Mouse (Mus musculus): ENCODE results near the gene Ccer2.

Ccer2 gene

DNA sequence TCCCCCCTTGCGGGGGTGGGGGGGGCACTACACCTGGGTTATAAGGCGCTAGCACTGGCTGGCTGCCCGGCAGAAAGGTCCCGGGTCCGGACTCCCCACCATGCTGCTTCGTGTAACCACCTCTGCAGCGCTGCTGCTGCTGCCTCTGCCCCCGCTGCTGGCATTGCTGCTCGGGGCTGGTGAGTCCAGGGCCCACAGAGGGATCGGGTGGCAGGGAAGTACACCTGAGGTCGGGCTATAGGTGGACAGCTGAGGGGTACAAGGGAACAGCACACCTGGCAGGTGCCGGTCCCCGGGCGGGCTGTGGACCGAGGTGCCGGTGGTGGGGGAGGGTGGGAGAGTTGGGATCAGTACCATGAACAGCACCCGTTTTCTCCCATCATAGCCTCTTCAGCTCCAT lies at the start of gene Ccer2:
Gene Ccer2 (plus strand): TSS at position 96 of the 400 bp plus-strand sequence.
- DNase-seq (ENCODE audit: low read depth, low spot score): no peak

DNA sequence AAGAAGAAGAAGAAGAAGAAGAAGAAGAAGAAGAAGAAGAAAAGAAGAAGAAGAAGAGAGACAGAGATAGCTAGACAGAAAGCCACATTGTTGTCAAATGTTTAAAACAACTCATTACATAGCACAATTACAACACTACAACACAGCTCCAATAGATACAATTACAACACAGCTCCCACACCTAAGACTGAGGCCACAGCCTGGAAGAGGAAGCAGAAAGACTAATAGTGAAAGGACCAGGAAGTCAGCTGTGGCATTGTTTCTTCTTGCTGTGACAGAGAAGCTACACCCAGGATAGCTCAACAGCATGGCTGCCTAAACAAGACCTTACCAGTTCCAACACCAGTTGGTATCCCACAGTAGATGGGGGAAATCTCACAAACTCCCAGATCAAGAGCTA lies 46.5 kb upstream of the Ccer2 start:
- no peak for DNase-seq (ENCODE audit: low read depth, low spot score)

DNA sequence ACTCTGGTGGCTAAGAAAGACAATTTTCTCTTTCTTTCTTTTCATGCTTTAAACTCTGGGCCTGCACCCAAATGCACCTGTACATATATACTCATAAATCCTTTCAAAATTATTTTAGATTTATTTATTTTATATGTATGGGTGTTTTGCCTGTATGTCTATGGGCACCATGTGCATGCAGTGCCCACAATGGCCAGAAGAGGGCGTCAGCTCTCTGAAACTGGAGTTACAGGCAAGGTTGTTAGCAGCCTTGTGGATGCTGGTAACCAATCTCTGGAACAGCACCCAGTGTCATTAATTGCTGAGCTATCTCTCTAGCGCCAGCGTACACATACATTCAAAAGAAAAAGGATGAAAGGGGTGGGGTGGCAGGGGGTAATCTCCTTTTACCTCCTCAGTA lies 45.0 kb upstream of the Ccer2 start:
- DNase-seq (ENCODE audit: low read depth, low spot score): no peak

DNA sequence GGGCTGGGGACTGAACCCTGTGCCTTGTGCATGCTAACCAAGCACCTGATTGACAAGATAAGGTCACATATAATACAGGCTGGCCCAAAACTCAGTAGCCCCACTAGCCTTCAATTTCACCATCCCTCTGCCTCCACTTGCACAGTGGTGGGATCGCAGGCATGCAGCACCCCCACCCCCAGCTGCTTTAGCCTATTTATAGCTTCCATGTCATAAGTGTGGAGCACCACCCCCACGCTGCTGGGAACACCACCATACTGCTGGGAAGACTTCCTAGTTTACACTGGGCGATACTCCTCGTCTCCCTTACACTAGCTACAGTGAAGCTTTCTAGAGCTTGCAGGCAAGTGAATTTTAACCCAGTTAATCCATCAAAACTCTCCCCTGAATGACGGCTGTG lies 41.3 kb upstream of the Ccer2 start:
- no peak for DNase-seq (ENCODE audit: low read depth, low spot score)

DNA sequence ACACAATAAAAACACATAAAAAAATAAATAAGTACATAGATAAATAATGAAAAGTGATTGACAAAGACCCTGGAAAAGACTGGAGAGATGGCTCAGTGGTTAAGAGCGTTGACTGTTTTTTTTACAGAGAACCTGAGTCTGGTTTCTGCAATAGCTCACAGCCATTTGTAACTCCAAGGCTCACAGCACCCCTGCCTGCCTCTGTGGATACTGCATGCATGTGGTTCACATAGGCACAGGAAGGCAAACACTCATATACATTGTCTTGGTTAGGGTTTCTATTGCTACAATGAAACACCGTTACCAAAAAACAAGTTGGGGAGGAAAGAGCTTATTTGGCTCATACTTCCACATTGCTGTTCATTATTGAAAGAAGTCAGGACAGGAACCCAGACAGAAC lies 40.4 kb upstream of the Ccer2 start:
- DNase-seq (ENCODE audit: low read depth, low spot score): no peak

DNA sequence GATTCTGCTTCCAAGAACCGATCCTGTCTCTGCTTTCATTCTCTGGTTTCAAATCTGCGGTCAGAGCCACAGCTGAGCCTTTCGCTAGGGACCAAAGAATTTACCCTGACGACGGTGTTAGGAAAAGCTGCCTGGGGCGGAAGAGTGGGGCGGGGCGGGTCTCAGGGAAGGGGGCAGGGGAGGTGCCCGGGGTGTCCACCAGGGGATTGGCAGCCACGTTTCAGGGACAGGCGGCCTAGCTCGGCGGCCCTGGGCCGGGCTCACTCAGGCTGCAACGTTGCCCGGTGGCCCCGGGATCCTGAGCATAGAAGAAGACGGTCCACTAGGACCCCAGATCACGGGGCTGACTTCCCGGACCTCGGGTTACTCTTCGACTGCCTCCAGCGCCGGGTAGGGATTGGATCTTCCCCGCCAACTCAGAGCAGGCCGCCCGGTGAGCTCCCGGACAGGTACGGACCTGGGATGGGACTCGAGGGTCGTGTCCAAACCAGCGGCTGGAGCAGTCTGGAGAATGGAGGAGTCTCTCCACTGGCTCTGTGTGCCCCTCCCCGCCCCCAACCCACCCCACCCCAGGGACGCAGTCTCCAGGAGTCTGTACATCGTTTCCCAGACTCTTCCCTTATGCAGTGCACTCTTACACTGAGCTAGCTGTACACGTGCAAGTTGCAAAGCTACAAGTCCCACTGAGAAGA lies 39.2 kb upstream of the Ccer2 start, which contains the start of gene Fbxo17:
Gene Fbxo17 (plus strand): TSS at position 215 of the 692 bp plus-strand sequence.
- DNase-seq (ENCODE audit: low read depth, low spot score): peak; percentile 69

DNA sequence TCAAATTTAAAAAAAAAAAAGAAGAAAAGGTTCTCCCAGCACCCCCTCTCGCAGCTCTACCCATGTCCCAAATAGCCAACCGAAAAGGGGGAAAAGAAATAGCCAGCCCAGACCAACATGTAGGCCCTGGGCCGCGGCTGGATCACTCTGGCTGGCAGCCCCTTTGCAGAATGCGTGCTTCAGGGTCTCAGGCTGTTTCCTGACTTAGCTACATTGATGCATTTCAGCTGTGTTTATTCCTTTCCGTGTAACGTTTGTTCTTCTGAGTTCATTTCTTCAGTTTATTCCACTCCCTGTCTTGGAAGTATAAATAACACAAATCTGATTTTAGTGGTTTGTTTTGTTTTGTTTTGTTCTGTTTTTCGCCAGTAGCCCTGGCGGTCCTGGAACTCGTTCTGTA lies 38.2 kb upstream of the Ccer2 start:
- no peak for DNase-seq (ENCODE audit: low read depth, low spot score)

DNA sequence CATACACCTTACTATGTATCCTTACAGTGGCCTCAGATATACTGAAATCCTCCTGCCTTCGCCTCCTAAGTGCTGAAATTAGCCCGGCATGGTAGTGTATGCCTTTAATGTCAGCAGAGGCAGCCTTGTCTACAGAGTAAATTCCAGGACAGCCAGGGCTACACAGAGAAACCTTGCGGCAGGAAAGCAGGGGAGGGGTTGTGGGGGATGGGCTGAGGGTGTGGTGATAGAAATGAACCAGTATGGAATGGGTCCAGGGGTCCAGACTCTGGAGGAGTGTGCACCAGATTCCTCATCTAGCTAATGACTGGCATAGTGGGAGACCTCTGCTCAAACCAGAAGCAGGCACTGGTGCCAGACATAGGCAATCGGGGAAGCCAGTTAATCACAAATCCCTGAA lies 36.8 kb upstream of the Ccer2 start:
- DNase-seq (ENCODE audit: low read depth, low spot score): no peak

DNA sequence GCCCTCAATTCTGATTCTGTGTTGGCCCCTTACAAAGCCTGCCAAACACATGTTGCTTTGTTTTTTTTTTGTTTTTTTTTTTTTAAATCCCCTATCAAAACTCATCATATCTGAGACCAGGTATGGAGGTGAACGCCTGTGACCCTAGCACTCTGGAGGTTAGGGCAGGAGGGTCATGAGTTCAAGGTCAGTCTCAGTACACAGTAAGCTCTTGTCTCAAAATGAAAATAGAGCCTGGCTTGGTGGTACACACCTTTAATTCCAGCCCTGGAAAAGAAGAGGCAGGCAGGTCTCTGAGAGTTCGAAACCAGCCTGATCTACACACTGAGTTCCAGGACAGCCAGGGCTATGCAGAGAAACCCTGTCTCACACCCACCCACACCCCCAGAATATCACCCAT lies 36.3 kb upstream of the Ccer2 start:
- DNase-seq (ENCODE audit: low read depth, low spot score): no peak

DNA sequence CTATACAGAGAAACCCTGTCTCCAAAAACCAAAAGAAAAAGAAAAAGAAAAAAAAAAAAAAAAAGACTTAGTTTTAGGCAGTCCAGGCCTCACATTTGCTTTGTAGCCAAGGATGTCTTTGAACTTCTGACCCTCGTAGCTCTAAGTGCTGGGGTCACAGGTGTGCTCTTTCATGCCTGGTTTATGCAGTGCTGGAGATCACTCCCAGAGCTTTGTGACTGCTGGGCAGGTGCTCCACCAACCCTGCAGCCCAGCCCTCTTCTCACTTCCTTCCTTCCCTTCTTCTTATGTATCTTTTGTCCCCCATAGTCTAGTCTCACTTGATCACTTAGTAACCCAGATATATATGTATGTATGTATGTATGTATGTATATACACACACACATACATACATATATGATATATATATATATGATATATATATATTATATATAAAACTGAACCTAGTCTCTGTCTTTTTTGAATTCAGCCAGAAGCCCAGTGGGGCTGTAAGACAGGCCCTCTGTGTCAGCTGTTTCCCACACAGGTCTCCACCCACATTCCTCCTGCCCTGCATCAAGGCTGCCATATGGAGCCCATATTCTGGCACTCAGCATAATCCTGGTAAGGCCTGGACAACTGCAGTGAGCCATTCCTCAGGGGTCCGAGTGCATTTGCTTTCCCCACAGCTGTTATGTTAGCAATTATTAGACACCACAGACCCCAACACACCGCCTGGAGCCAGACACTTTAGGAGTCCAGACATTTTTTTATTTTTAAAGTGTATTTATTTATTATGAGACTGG lies 35.0 kb upstream of the Ccer2 start:
- peak; percentile 52 for DNase-seq (ENCODE audit: low read depth, low spot score)

DNA sequence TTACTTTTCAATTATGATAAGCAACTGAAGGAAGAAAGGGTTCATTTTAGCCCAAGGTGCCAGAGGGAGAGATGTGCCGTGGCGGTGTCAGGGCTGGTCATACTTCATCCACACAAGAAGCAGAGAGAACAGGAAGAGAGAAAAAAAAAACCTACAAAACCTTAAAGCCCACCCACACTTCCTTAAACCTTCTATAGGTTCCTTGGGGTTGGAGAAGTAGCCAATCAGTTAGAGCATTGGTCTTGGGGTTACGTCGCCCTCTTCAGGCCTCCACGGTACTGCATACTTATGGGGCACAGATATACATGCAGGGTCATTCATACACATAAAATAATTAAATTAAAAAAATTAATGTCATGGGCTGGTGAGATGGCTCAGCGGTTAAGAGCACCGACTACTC lies 33.9 kb upstream of the Ccer2 start:
- no peak for DNase-seq (ENCODE audit: low read depth, low spot score)

DNA sequence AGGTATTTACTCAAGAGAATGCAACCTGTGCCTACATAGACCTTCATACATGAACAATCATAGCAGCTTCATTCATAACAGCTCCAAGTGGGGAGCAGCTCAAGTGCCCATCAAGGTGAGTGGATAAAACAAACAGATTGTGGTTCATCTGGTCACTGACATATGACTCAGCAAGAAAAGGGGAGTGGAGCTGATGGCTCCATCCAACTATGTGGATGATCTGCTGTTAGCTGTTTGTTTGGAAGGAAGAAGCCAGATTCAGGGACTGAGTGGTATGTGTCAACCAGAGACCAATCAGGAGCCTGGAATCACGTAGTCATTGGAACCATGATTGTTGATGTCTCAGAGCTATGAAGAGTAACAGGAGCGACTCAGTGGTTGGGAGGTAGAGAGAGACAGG lies 31.4 kb upstream of the Ccer2 start:
- DNase-seq (ENCODE audit: low read depth, low spot score): no peak

DNA sequence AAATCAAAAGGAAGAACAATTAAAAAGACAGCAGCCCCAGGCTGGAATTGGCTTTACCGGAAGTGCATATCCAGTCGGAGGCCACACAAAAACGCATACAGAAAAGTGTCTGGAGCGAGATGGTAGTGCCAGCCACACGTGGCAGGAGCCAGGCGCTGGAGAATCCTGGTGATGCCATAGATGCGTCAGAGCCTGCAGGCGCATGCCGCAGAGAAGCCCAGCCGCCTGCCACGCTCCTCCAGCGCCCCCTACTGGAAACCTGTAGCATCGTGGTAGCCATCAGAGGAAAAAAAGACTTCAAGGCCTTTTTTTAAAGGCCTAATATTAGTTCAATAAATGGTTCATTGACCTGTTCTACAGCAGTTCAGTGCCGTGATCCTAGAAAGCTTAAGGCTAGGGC lies 29.4 kb upstream of the Ccer2 start:
- DNase-seq (ENCODE audit: low read depth, low spot score): peak; percentile 84

DNA sequence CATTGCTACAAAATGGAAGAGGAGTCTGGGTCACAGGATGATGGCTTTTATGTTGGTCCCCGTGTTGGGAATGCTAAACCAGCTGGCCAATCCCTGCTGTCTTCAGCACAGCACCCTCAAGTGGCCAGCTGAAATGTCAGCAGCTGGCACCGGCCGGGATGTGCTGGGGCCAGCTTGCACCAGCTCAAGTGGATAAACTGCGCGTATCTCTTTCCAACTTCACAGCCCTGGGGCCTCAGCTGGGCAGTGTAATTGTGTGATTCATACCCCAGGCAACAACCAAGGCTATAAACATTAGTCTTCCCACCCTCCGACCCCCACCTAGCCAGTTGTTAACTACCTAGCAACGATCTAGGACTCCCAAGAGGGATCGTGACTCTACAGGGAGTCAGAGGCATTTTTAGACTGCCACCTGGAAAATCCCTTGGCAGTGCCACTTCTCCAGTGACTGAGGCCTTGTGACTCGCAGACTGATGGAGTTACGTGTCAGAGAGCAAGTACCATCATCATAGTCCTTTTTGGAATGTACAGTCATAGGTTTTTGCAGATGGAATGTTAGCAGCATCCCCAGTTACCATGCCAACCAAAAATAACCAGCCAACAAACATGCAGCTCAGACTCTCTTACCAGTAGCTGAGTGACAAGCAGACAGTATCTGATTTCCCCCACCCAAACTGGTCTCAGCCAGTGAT lies 28.2 kb upstream of the Ccer2 start:
- DNase-seq (ENCODE audit: low read depth, low spot score): no peak

DNA sequence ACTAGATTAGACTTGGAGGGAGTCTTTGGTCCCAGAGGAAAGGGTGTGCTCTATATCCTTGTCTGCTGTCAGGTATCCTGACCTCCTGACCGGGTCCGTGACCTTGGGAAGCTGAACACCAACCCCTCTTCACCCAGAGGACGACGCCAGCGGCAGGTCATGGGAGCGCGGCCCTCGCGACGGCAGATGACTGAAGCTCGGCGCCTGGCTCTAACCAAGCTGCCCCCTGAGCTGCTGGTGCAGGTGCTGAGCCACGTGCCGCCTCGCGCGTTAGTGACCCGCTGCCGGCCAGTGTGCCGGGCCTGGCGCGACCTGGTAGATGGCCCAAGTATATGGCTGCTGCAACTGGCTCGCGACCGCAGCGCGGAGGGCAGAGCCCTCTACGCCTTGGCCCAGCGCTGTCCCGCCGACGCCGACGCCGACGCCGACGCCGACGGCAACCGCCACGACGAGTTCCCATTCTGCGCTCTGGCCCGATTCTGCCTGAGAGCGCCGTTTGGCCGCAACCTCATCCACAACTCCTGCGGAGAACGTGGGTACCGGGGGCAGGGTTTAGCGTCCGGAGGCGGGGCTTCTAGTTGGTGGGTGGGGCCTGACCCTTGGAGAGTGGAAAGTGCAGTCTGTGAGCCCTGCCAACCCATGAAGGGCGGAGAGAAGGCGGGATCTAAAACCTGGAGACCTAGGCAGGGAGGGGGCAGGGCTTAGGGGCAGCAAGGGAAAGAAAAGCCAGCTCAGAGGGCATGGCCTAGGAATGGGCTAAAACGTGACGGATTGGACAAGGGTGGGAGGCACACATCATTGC lies 23.4 kb upstream of the Ccer2 start:
- peak; percentile 86 for DNase-seq (ENCODE audit: low read depth, low spot score)

DNA sequence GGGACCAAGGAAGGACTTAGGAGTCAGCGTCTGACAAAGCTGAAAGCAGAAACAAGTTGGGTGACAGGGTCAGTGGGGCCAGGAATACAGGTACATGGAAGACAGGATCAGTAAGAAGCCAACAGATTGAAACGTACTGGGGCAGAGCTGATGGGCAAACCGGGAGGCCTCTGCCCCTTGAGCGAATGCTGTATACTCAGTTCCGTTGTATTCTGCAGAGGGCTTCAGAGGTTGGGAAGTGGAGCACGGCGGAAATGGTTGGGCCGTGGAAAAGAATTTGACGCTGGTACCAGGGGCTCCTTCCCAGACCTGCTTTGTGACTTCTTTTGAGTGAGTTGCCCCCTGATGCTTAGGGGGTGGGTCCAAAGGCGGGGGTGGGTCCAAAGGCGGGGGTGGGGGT lies 22.8 kb upstream of the Ccer2 start:
- no peak for DNase-seq (ENCODE audit: low read depth, low spot score)

DNA sequence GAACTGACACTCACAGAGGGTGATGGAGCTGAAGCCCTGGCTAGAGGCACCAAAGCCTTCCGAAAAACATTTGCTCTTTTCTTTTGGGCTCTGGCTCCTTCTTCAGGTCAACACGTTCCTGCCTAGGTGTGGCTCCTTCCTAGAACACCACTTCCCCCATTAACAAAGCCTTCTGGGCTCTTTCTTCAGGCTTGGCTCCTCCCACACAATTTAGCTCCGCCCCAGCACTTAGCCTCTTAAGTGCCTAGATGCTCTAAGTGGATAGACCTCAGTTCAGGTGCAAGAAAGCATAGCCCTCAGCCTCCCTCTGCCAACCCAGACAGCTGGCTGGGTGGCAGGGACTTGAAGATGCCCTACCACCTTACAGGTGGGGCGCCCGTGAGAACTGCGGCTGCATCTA lies 20.3 kb upstream of the Ccer2 start:
- no peak for DNase-seq (ENCODE audit: low read depth, low spot score)

DNA sequence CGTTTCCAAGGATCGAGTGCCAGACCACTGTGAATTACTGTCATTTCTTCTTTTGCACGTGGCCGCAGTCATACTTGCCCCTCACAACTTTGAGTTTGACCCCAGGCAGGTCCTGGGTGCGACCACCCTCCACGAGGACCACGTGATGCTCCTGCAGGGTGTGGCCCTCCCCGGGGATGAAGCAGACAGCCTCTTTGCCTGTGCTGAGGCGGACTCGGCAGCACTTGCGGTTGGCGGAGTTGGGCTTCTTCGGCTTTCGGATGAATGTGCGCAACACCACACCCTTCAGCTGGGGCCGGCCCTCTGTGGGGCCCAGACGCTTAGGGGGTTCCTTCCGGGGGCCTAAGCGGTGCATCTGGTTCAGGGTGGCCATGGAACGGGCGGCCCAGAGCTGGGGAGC lies 16.1 kb upstream of the Ccer2 start:
- no peak for DNase-seq (ENCODE audit: low read depth, low spot score)

DNA sequence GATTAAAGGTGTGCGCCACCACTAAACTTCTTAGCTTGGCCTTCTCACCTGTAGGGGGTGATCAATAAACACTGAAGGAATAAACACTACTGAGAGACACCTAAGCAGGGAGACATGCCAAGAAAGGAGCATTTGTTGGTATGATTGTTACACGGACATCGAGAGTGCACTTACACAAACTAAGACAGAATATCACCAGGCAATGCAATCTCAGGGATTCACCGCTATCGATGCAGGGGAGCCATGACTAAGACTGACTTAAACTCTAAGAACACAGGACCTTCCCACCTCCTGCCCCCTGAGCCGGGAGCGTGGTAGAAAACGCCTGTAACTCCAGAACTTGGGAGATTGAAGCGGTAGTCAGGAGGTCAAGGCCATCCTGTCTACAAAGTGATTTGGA lies 15.0 kb upstream of the Ccer2 start:
- no peak for DNase-seq (ENCODE audit: low read depth, low spot score)

DNA sequence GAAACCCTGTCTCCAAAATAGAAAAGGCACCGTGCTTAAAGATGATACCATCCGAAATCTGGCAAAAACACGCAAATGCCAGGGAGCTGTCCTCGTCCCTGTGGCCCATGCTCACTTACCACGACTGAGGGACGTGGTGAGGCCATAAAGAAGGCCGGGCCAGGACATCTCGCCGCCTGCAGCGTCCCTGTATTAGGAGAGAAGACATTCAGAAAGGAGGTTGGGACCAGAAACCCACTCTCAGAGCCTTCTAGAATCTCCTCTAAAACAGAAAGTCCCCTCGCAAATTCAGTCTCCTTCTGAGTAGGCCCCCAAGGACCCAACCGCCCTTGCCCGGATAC lies 14.6 kb upstream of the Ccer2 start:
- no peak for DNase-seq (ENCODE audit: low read depth, low spot score)

DNA sequence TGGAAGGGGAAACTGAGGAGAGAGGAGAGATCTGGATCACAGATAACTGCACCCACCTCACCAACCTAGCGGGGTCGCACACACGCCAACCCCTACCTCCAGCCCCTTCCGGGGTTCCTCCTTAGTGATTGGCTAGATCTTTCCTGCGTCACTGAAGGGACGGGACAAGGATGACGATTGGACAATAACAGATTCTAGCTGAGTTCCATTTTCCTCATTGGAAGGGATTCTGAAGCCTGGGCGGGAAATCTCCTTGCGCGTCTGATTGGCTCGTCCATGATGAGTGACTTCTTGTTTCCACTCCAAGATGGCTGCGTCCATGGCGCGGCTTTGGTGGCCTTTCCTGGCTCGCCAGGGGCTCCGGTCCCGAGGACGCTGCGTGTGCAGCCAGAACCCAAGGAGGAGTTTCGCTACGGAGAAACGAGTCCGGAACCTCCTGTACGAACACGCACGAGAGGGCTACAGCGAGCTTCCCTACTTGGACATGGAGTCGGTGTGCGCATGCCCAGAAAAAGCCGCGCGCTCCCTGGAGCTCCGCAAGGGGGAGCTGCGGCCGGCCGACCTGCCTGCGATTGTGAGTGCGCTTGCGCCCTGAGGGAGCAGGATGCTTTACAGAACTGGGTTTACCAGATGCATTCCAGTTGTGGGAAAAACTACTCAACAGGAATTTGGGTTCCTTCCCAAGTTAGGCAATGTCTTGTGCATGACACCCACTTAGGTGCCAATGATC lies 14.1 kb upstream of the Ccer2 start, which contains the start of the genes Mrps12 and Sars2:
Gene Mrps12 (minus strand): TSS at position 112 of the 730 bp plus-strand sequence.
Gene Sars2 (plus strand): TSS at position 284 of the 730 bp plus-strand sequence.
- peak; percentile 98 for DNase-seq (ENCODE audit: low read depth, low spot score)
